Mouse (Mus musculus) liver, embryonic 14.5 days (tissue): ENCODE data around the gene Csrnp3. TPM values are rescaled to one million over a fixed set of nuclear protein-coding genes. Genes with fewer than 3 reads are reported as not detected.

Source experiments
- ATAC-seq: fragments of 200-750 bp; cut with Nextera tagmentation; 2 replicates; pipeline ENCODE4 v1.8.0; 2017; ENCODE audit warnings: moderate number of reproducible peaks, mild to moderate bottlenecking, moderate library complexity; ENCODE audit not compliant: insufficient read depth
- DNase-seq, 3 experiments: peaks; one replicate each; pipeline ENCODE4 v3.0.0-alpha.2; 2012 to 2013; ENCODE audit warnings: low read depth in 3 of 3, low spot score in 3 of 3
- H3K27ac ChIP-seq: fragments of 300-500 bp; sonication (generic); 2 replicates; pipeline ENCODE4 v1.5.1; 2014; ENCODE audit warnings: moderate library complexity, mild to moderate bottlenecking, control low read depth, inconsistent platforms
- H3K27me3 ChIP-seq: fragments of 300-500 bp; sonication (generic); 2 replicates; pipeline ENCODE4 v1.6.1; 2014; ENCODE audit warnings: mild to moderate bottlenecking, low read length, moderate library complexity; ENCODE audit not compliant: control insufficient read depth, insufficient read depth
- H3K36me3 ChIP-seq: fragments of 300-500 bp; sonication (generic); replicated peaks from 2 replicates; pipeline ENCODE4 v1.6.1; 2014; ENCODE audit warnings: low read depth; ENCODE audit not compliant: control insufficient read depth, insufficient read depth
- H3K4me1 ChIP-seq, 2 experiments: fragments of 200-500 bp in 1 of 2; fragments of 300-500 bp in 1 of 2; sonication (generic) in 1 of 2; replicated peaks; 2 replicates each; pipeline ENCODE4 v1.6.1; 2012 to 2014; ENCODE audit warnings: antibody characterized with exemption in 1 of 2, inconsistent platforms in 1 of 2, low read length in 1 of 2; ENCODE audit not compliant: control insufficient read depth in 2 of 2, insufficient read depth in 2 of 2
- H3K4me2 ChIP-seq: fragments of 300-500 bp; sonication (generic); 2 replicates; pipeline ENCODE4 v1.6.1; 2014; ENCODE audit warnings: low read depth, mild to moderate bottlenecking, control low read depth, moderate library complexity
- H3K4me3 ChIP-seq, 2 experiments: fragments of 200-500 bp in 1 of 2; fragments of 300-500 bp in 1 of 2; sonication (generic) in 1 of 2; 2 replicates each; pipeline ENCODE4 v1.5.1; 2012 to 2014; ENCODE audit warnings: low read depth in 2 of 2, low read length in 2 of 2, mild to moderate bottlenecking in 2 of 2, control low read depth in 1 of 2, inconsistent platforms in 1 of 2, moderate library complexity in 1 of 2; ENCODE audit not compliant: insufficient read depth in 1 of 2
- H3K9ac ChIP-seq: fragments of 300-500 bp; sonication (generic); replicated peaks from 2 replicates; pipeline ENCODE4 v1.6.1; 2014; ENCODE audit warnings: mild to moderate bottlenecking, control low read depth, moderate library complexity
- H3K9me3 ChIP-seq: fragments of 300-500 bp; sonication (generic); 2 replicates; pipeline ENCODE4 v1.6.1; 2016; ENCODE audit warnings: low read length, mixed read lengths; ENCODE audit not compliant: control insufficient read depth
- CTCF ChIP-seq: IDR thresholded peaks from 2 replicates; pipeline ENCODE4 v1.5.1; 2016; ENCODE audit warnings: antibody characterized with exemption, low read depth, control low read depth
- EP300 ChIP-seq: IDR thresholded peaks from 2 replicates; pipeline ENCODE4 v1.6.1; 2016; ENCODE audit warnings: antibody characterized with exemption, low read depth
- WGBS: fragments of 180-500 bp; shearing (Covaris S2); extraction: QIAGEN DNeasy Blood & Tissue Kit; methylation state at CpG from one replicate; pipeline ENCODE4 v1.1.7; 2014; ENCODE audit not compliant: insufficient replicate concordance; 5-methylcytosine and 5-hydroxymethylcytosine counted together
- polyA plus RNA-seq, 2 experiments: library from polyadenylated mRNA; depleted of rRNA in 1 of 2; stranded (reverse) in 1 of 2; unstranded in 1 of 2; fragments of >200 nt; fragmentation: Nextera tagmentation in 1 of 2; extraction: Ambion mirVana in 1 of 2; gene quantifications; 2 replicates each; pipeline versions ENCODE4 v1.2.1 to v1.2.3; 2012 to 2014

The Csrnp3 gene
- polyA plus RNA-seq, 2 experiments: 0.02 TPM; not detected in 1

DNA sequence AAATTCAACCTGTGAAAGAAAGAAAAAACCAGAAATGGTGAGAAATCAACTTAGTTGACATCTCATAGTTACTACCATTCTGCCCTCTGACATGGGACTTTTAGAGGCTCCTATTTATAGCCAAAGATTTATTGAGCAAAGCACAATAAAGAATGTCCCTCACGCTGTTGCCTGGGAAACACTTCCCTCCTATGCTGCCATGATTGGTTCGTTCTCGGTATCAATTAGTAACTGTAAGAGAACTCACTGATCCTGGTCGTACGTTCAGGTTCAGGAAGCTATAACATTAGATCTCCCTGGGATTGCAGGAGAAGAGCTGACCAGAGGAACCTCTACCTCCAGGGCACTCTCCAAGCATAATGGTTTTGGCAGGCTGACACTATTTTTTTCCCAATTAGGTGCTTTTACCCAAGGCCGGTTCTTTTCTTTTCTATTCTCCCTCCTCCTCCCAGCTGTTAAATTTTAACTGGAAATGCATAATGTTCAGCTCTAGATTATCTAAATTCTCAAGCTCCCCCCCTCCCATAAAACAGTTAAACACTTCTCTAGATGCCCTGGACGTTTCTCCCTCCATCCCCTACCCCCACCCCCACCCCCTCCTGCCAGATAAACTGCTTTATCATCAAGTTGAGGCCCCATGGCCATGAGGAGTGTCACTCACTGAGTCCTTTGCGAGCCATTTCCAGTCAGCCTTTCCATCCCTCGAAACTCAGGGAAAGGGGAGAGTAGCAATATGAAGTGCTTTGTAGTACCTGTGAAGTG, 75.3 kb downstream of the Csrnp3 start:
- Histone ChIP-seq H3K9ac (no peak overlapping the region), H3K4me3 (no peak overlapping the region), H3K27ac (no peak overlapping the region), H3K4me1 (peaks cover 3 to 10% of the 10 kb centered on the region in 2 experiments; a peak in 2 of 4 replicates), H3K36me3 (no peaks in the 10 kb centered on the region), H3K27me3 (no peaks in the 10 kb centered on the region), H3K4me2 (no peak overlapping the region), H3K9me3 (no peaks in the 10 kb centered on the region)
- no peak for TF ChIP-seq EP300
- TF ChIP-seq CTCF: no peak
- no peak for DNase-seq
- WGBS: 33% methylated on average over 9 of the region's 9 CpGs
- ATAC-seq: no peak

DNA sequence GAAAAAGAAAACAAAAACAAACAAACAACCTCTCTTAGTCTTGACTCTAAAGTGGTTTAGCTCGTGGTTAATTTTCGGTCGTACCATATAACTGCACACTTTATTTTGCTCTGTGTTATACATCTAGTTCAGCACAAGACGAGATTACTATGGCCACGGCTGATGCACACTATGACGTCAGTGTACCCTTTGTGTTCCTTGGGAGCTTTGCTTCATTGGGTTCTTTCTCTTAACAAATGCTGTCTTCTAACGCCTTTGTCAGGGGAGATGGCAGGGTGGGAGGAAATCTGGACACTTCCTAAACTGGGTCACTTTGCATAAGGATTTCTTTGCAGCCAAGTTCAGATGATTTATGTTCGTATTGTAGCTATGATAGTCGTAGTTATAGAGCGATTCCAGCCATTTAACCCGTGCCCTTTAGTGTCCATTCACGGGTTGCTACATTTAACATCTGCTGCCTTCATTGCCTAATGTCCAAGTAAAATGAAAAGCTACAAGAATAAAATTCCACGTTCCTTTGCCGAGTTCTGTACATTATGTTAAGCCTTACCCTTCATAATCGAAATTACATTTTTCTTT, 79.9 kb downstream of the Csrnp3 start:
- Histone ChIP-seq H3K27ac (no peak overlapping the region), H3K4me2 (no peak overlapping the region), H3K4me1 (peaks cover 3 to 11% of the 10 kb centered on the region in 2 experiments; a peak in 2 of 4 replicates), H3K36me3 (no peaks in the 10 kb centered on the region), H3K9ac (no peak overlapping the region), H3K4me3 (no peak overlapping the region), H3K27me3 (no peaks in the 10 kb centered on the region), H3K9me3 (no peaks in the 10 kb centered on the region)
- TF ChIP-seq EP300 (no peak), CTCF (no peak)
- no peak for DNase-seq
- WGBS: 73% methylated on average over 15 of the region's 15 CpGs
- no peak for ATAC-seq

DNA sequence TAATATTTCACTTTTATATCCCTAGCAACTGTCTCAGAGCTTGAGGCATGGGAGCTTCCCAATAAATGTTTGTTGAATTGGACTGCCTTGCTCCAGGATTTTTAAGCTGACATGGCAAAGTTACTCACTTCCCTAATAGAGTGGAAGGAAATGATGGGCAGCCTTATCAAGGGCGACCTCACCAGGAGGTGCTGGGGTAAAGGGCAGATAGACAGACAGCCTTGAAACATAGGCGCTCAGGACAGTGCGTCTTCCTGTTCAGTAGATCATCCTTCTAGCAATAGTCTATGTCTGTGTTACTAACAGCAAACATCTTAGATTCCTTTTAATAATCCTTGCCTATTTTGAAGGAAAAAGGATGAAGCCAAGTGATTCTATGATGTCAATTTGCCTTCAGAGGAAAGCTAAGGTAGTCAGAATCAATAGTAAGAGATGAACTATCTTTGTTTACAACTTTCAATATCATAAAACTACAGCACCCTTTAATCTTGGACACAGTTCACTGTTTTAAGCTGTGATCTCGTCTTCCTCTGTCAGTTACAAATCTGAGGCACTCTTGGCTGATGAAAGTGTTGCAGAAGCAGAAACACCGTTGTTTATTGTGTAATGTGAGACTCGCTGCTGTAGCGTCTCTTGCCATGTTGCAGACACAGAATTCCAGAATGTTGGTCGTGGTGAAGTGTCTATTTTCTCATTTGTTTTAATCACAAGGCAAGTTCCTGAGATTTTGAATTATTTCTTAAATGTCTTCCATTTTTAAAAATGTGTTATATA, 81.6 kb downstream of the Csrnp3 start:
- ATAC-seq: peak; percentile 55; the same call in 1 of the 2 replicates
- TF ChIP-seq EP300 (no peak), CTCF (no peak)
- no peaks in the 10 kb centered on the region for H3K9me3 ChIP-seq
- H3K36me3 ChIP-seq: no peaks in the 10 kb centered on the region
- no peak overlapping the region for H3K9ac ChIP-seq
- no peak for DNase-seq
- no peak overlapping the region for H3K27ac ChIP-seq
- no peaks in the 10 kb centered on the region for H3K27me3 ChIP-seq
- 47% methylated on average over 8 of the region's 8 CpGs for WGBS
- H3K4me3 ChIP-seq: no peak overlapping the region
- peaks cover 0 to 4% of the 10 kb centered on the region in 2 experiments; a peak in 2 of 4 replicates for H3K4me1 ChIP-seq
- no peak overlapping the region for H3K4me2 ChIP-seq

DNA sequence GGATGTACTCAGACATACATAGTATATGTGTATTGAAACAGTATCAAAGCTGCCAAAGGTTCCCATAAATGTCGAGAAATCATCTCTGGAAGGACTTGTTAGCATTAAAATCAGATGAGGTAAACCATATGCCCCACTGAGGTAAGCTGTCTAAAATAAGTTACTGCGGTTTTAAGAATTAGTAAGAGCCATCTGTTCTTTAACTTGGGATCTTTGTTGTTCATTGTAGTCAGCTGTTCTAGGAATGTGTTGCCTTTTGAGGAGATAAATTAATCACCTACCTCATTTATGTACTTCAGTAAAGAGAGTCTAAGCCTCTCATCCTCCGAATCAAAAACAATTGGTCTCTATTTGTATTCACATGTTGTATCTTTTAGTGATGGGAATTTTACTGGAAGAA, 83.7 kb downstream of the Csrnp3 start:
- WGBS: 68% methylated on average over 3 of the region's 3 CpGs
- H3K4me2 ChIP-seq: no peak overlapping the region
- DNase-seq (no peak), ATAC-seq (no peak)
- TF ChIP-seq EP300: no peak
- no peak for TF ChIP-seq CTCF
- no peak overlapping the region for H3K27ac ChIP-seq
- H3K4me3 ChIP-seq: no peak overlapping the region
- no peaks in the 10 kb centered on the region for H3K27me3 ChIP-seq
- H3K9me3 ChIP-seq: no peaks in the 10 kb centered on the region
- no peak overlapping the region for H3K9ac ChIP-seq
- H3K4me1 ChIP-seq: peaks cover 0 to 4% of the 10 kb centered on the region in 2 experiments; a peak in 2 of 4 replicates
- H3K36me3 ChIP-seq: no peaks in the 10 kb centered on the region

DNA sequence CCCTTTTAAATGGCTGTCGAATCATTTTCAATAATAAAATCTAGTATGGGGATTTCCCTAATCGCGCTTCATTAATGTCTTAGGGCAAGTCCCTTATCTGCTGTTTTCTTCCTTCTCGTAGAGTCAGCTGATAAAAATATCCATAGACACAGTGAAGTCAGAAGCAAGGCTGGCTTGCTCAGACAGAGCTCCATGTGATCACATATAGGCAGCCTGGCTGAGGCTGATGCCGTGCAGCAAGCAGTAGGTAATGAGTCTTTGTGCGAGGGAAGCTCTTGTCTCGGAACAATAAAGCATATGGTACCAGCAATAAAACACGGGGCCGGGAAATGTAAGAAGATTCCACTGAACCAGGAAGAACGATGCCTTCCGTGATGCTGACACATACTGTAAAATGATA, 84.4 kb downstream of the Csrnp3 start:
- no peak overlapping the region for H3K4me3 ChIP-seq
- H3K27me3 ChIP-seq: no peaks in the 10 kb centered on the region
- ATAC-seq (no peak), DNase-seq (no peak)
- H3K4me2 ChIP-seq: no peak overlapping the region
- peaks cover 0 to 4% of the 10 kb centered on the region in 2 experiments; a peak in 2 of 4 replicates for H3K4me1 ChIP-seq
- no peak overlapping the region for H3K9ac ChIP-seq
- H3K9me3 ChIP-seq: no peaks in the 10 kb centered on the region
- 65% methylated on average over 11 of the region's 11 CpGs for WGBS
- H3K27ac ChIP-seq: no peak overlapping the region
- H3K36me3 ChIP-seq: no peaks in the 10 kb centered on the region
- TF ChIP-seq CTCF (no peak), EP300 (no peak)
